Mouse (Mus musculus) forebrain, embryonic 10.5 days (tissue): ENCODE results near the gene Best1. TPM values are rescaled to one million over a fixed set of nuclear protein-coding genes. Genes with fewer than 3 reads are reported as not detected.
"Not testable (repeated sequence)": the region's sequence is repeated elsewhere in the genome, so short reads cannot be mapped to it uniquely, and the experiment has no call there.

Experiments used
- DNase-seq: peaks from one replicate; pipeline ENCODE4 v3.0.0-alpha.2; 2017; ENCODE audit warnings: low spot score; ENCODE audit errors: extremely low spot score
- H3K27ac ChIP-seq: fragments of 300-500 bp; sonication (generic); 2 replicates; pipeline ENCODE4 v1.5.1; 2016; ENCODE audit warnings: mild to moderate bottlenecking
- H3K27me3 ChIP-seq: fragments of 300-500 bp; sonication (generic); 2 replicates; pipeline ENCODE4 v1.6.1; 2016; ENCODE audit warnings: mild to moderate bottlenecking; ENCODE audit not compliant: poor library complexity, severe bottlenecking
- H3K36me3 ChIP-seq: fragments of 300-500 bp; sonication (generic); replicated peaks from 2 replicates; pipeline ENCODE4 v1.6.1; 2016; ENCODE audit warnings: mild to moderate bottlenecking, moderate library complexity
- H3K4me1 ChIP-seq: fragments of 300-500 bp; sonication (generic); 2 replicates; pipeline ENCODE4 v1.6.1; 2016
- H3K4me3 ChIP-seq: fragments of 300-500 bp; sonication (generic); 2 replicates; pipeline ENCODE4 v1.5.1; 2016; ENCODE audit warnings: mild to moderate bottlenecking, moderate library complexity
- H3K9me3 ChIP-seq: fragments of 300-500 bp; sonication (generic); 2 replicates; pipeline ENCODE4 v1.6.1; 2016; ENCODE audit warnings: mild to moderate bottlenecking, moderate library complexity
- WGBS: fragments of 180-500 bp; shearing (Covaris S2); methylation state at CpG from one replicate; pipeline ENCODE4 v1.1.7; 2016; 5-methylcytosine and 5-hydroxymethylcytosine counted together
- polyA plus RNA-seq: library from polyadenylated mRNA; unstranded; fragments of >200 nt; fragmentation: Nextera tagmentation; extraction: Ambion mirVana; gene quantifications from 2 replicates; pipeline ENCODE4 v1.2.1, GENCODE M21; 2016

Best1 gene
- polyA plus RNA-seq, 1 experiment from 2014 or later: 2.1 TPM

DNA sequence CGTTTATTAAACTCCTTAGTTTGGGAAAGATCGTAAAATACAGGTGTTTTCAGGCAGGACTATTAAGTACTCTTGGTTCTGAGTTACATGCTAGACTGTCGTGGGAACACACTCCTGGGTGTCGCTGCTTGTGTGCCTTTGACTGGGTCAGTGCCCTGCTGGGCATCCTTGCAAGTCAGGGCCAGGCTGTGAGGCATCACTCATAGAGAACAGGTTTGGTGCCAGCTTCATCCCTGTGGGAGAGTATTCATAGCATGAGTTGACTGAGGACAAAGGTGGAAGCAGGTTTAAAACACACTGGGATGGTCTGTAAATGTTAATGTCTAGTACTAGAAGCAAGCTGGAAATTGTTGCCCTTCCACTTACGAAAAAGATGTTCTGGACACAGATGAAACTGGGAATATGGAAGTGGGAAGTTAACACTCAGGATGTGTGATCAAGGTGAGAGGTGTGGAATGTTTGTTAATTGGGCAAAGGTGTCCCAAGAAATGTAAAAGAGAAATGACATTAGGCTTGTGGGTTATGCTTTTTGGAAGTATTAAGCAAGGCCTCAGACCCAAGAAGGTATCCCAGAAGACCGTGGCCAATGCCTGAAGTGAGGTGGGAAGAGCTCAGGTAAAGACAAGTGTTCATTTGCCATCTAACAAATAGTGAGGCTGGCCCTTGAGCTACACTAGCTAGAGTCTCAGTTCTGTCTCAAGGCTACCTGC is 16.1 kb downstream of the Best1 start:
- peaks cover 33% of the 10 kb centered on the region for H3K4me1 ChIP-seq
- WGBS: 92% methylated on average over 6 of the region's 6 CpGs
- no peaks in the 10 kb centered on the region for H3K9me3 ChIP-seq
- H3K4me3 ChIP-seq: no peak overlapping the region
- no peak overlapping the region for H3K27ac ChIP-seq
- H3K36me3 ChIP-seq: peaks cover 34% of the 10 kb centered on the region
- no peaks in the 10 kb centered on the region for H3K27me3 ChIP-seq
- no peak for DNase-seq

- Histone ChIP-seq H3K4me1 (peaks cover 31% of the 10 kb centered on the region), H3K4me3 (peak overlapping the region; percentile 75), H3K27ac (no peak overlapping the region), H3K9me3 (no peaks in the 10 kb centered on the region), H3K27me3 (no peaks in the 10 kb centered on the region), H3K36me3 (peaks cover 34% of the 10 kb centered on the region)
- DNase-seq: no peak
- 93% methylated on average over 20 of the region's 20 CpGs for WGBS
Observed at GRCm38 (mm10) chr19:9984111-9985055, 17.1 kb downstream of the Best1 start.

DNA sequence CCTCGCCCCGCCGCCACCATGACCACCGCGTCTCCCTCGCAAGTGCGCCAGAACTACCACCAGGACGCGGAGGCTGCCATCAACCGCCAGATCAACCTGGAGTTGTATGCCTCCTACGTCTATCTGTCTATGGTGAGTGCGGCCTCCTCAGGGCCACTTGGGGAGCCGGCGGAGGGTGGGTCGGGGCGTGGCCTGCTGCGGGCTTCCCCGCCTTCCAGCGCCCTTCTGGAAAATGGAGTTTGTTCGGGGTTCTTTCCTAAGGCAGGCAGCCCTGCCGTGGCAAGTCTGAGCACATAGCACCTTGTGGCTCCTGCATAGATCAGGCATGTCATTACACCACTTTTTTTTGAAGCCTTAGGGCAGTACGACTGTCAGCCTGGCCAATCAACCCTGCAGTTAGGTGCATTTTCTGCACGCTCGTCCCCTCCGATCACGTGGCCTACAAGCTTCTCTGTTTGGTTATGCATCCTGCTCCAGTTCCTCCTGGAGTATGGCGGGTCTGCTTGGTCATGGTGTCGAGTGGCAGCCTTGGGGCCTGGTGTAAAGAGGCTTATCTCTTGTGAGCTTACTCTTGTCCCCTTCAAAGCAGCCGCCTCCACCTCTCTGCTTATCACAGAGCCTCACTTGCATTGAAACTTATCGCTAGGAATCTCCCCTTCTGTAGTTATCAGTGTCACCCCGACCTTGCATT is 18.4 kb downstream of the Best1 start:
- no peak for DNase-seq
- H3K9me3 ChIP-seq: no peaks in the 10 kb centered on the region
- H3K27me3 ChIP-seq: no peaks in the 10 kb centered on the region
- WGBS: under 1% methylated on average over 31 of the region's 31 CpGs
- peak overlapping the region; percentile 91 for H3K27ac ChIP-seq
- peaks cover 38% of the 10 kb centered on the region for H3K4me1 ChIP-seq
- peak overlapping the region; percentile 75 for H3K4me3 ChIP-seq
- H3K36me3 ChIP-seq: peaks cover 34% of the 10 kb centered on the region

GRCm38 (mm10) chr19:9982151-9982851 is 19.1 kb downstream of the Best1 start:
- no peaks in the 10 kb centered on the region for H3K27me3 ChIP-seq
- DNase-seq: peak; percentile 95
- no peaks in the 10 kb centered on the region for H3K9me3 ChIP-seq
- under 1% methylated on average over 59 of the region's 59 CpGs for WGBS
- peak overlapping the region; percentile 75 for H3K4me3 ChIP-seq
- peaks cover 34% of the 10 kb centered on the region for H3K36me3 ChIP-seq
- peak overlapping the region; percentile 91 for H3K27ac ChIP-seq
- H3K4me1 ChIP-seq: peaks cover 35% of the 10 kb centered on the region

- Histone ChIP-seq H3K4me3 (peak overlapping the region; percentile 75), H3K27me3 (no peaks in the 10 kb centered on the region), H3K9me3 (no peaks in the 10 kb centered on the region), H3K27ac (peak overlapping the region; percentile 91), H3K36me3 (peaks cover 30% of the 10 kb centered on the region), H3K4me1 (peaks cover 29% of the 10 kb centered on the region)
- 67% methylated on average over 4 of the region's 4 CpGs for WGBS
- no peak for DNase-seq
Observed at GRCm38 (mm10) chr19:9981621-9982020, 19.8 kb downstream of the Best1 start.

DNA sequence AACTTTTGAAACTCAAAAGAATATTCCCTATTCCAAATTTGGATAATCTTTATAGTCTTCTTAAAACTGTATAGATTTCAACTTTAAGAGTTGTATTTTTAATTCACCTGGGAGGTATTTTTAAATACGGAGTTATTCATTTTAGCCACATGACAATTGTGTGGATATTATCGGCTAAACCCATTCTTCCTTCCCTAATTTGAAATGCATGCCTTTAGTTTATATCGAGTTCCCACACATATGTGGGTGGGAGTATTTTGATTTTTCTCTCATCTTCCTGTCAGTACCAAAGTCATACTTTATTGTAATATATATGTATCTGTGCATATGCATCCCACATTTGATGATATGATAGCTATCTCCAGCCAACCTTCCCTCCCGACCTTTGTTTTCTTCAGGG is 21.2 kb downstream of the Best1 start, which contains the start of gene Fth1:
TSS of gene Fth1 (plus strand) at position 341 of the 400 bp plus-strand sequence.
- peak within 1 kb of the TSS; percentile 75; the same call in 1 of the 2 replicates for H3K4me3 ChIP-seq
- H3K27me3 ChIP-seq: no peaks in the 10 kb centered on the region
- no peak for DNase-seq
- peaks cover 29% of the 10 kb centered on the region for H3K4me1 ChIP-seq
- H3K27ac ChIP-seq: peak within 1 kb of the TSS; percentile 91; the same call in 1 of the 2 replicates
- H3K9me3 ChIP-seq: no peaks in the 10 kb centered on the region
- 90% methylated on average over 4 of the region's 4 CpGs for WGBS
- peaks cover 16% of the 10 kb centered on the region for H3K36me3 ChIP-seq

- 89% methylated on average over 2 of the region's 2 CpGs for WGBS
Observed at GRCm38 (mm10) chr19:9979156-9979555, 22.3 kb downstream of the Best1 start.

GRCm38 (mm10) chr19:9978431-9978951 is 22.9 kb downstream of the Best1 start:
- H3K4me1 ChIP-seq: peaks cover 20% of the 10 kb centered on the region
- peak overlapping the region; percentile 40 for H3K27ac ChIP-seq
- no peak overlapping the region for H3K4me3 ChIP-seq
- H3K9me3 ChIP-seq: no peaks in the 10 kb centered on the region
- no peaks in the 10 kb centered on the region for H3K36me3 ChIP-seq
- H3K27me3 ChIP-seq: no peaks in the 10 kb centered on the region
- WGBS: 64% methylated on average over 5 of the region's 5 CpGs
- DNase-seq: no peak

More at GRCm38 (mm10) chr19:9979156-9979555, 22.3 kb downstream of the Best1 start:
- Histone ChIP-seq H3K4me1 (peaks cover 26% of the 10 kb centered on the region), H3K27me3 (no peaks in the 10 kb centered on the region), H3K27ac (peak overlapping the region; percentile 40), H3K36me3 (peaks cover 5% of the 10 kb centered on the region), H3K4me3 (no peak overlapping the region), H3K9me3 (no peaks in the 10 kb centered on the region)
- DNase-seq: no peak

DNA sequence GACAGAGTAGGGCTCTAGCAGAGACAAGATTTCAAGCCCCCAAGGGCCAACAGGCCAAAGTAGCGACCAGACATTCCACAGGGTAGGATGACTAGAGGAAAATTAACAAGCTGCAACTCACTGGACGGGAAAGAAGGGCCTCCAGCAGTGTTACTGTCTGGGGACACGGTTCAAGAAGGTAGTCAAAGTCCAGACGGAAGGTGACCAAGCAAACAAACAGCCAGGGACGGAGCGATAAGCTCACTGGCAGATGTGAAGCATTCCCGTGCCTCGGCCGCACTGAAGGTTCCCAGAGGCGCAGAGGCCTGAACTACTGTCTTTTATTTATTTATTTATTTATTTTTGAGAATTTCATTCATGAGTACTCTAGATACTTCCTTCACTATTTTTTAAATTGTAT is 24.3 kb downstream of the Best1 start:
- Histone ChIP-seq H3K4me1 (peaks cover 14% of the 10 kb centered on the region), H3K9me3 (no peaks in the 10 kb centered on the region), H3K27me3 (no peaks in the 10 kb centered on the region), H3K4me3 (no peak overlapping the region), H3K27ac (no peak overlapping the region), H3K36me3 (no peaks in the 10 kb centered on the region)
- WGBS: 89% methylated on average over 10 of the region's 10 CpGs
- DNase-seq: no peak

GRCm38 (mm10) chr19:9974853-9975252 is 26.6 kb downstream of the Best1 start:
- H3K27me3 ChIP-seq, H3K36me3 ChIP-seq, H3K27ac ChIP-seq, H3K9me3 ChIP-seq, H3K4me1 ChIP-seq, H3K4me3 ChIP-seq, DNase-seq: not testable (repeated sequence)
- 84% methylated on average over 2 of the region's 2 CpGs for WGBS

DNA sequence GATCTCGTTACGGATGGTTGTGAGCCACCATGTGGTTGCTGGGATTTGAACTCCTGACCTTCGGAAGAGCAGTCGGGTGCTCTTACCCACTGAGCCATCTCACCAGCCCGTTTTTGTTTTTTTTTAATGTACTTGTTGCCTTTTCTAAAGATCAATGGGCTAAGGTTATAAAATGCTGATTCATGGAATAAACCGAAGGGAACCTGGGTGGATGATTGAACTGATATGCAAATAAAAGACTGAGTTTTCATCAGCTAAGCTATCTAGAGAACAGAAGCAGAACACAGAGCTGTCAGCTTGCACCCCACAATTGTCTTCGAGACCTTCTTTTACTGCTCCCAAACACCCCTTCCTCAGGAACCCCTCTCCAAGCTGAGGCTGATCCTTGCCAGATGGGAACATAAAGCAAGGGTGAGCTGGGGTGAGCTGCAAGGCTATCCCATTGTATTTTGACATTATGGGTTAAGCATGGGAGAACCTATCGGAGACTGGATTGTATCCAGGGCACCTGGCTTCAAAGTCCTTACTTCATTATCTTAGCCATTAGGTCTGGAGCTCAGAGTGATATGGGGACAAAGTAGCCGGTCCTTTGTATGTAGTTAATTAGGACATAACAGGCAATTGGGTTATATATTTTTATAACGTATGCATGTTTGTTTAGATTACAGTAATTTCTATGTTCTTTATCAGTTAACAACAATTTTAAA is 33.2 kb downstream of the Best1 start:
- no peaks in the 10 kb centered on the region for H3K9me3 ChIP-seq
- H3K27ac ChIP-seq: no peak overlapping the region
- 86% methylated on average over 10 of the region's 10 CpGs for WGBS
- H3K36me3 ChIP-seq: no peaks in the 10 kb centered on the region
- H3K27me3 ChIP-seq: no peaks in the 10 kb centered on the region
- H3K4me3 ChIP-seq: no peak overlapping the region
- peaks cover 5% of the 10 kb centered on the region for H3K4me1 ChIP-seq
- DNase-seq: no peak
